Mouse (Mus musculus): ENCODE measurements around the gene Syce1. TPM values are rescaled to one million over a fixed set of nuclear protein-coding genes. Genes with fewer than 3 reads are reported as not detected.

The Syce1 gene
- polyA plus RNA-seq, 1 experiment, result 286 TPM

GRCm38 (mm10) chr7:140748116-140748826 is 39.4 kb downstream of the Syce1 start:
- TF ChIP-seq CTCF (IDR thresholded peaks at IDR 0.05; ENCODE audit: control insufficient read depth, insufficient read depth, insufficient replicate concordance, low read depth, low read length), result no peak
- TF ChIP-seq POLR2A (IDR thresholded peaks at IDR 0.05; ENCODE audit: control insufficient read depth, low read depth, low read length), result no peak
- Histone ChIP-seq H3K36me3 (ENCODE audit: control insufficient read depth, insufficient read depth, low read length) (no peaks in the 10 kb centered on the region), H3K27me3 (ENCODE audit: control insufficient read depth, insufficient read depth, low read length) (no peaks in the 10 kb centered on the region), H3K27ac (ENCODE audit: control insufficient read depth, insufficient read depth, low read depth, low read length) (no peak overlapping the region), H3K4me3 (ENCODE audit: control insufficient read depth, low read depth, low read length) (no peak overlapping the region), H3K4me1 (ENCODE audit: control insufficient read depth, insufficient read depth, low read length) (no peaks in the 10 kb centered on the region)

GRCm38 (mm10) chr7:140747402-140747801 is 40.2 kb downstream of the Syce1 start:
- TF ChIP-seq POLR2A (IDR thresholded peaks at IDR 0.05; ENCODE audit: control insufficient read depth, low read depth, low read length) (no peak), CTCF (IDR thresholded peaks at IDR 0.05; ENCODE audit: control insufficient read depth, insufficient read depth, insufficient replicate concordance, low read depth, low read length) (no peak)
- H3K27me3 ChIP-seq (ENCODE audit: control insufficient read depth, insufficient read depth, low read length), result no peaks in the 10 kb centered on the region
- H3K4me3 ChIP-seq (ENCODE audit: control insufficient read depth, low read depth, low read length), result no peak overlapping the region
- no peaks in the 10 kb centered on the region for H3K4me1 ChIP-seq (ENCODE audit: control insufficient read depth, insufficient read depth, low read length)
- peak overlapping the region; percentile 32; the same call in 1 of the 2 replicates for H3K27ac ChIP-seq (ENCODE audit: control insufficient read depth, insufficient read depth, low read depth, low read length)
- H3K36me3 ChIP-seq (ENCODE audit: control insufficient read depth, insufficient read depth, low read length), result no peaks in the 10 kb centered on the region

GRCm38 (mm10) chr7:140733162-140733561 is 54.5 kb downstream of the Syce1 start:
- Histone ChIP-seq H3K27me3 (ENCODE audit: control insufficient read depth, insufficient read depth, low read length) (no peaks in the 10 kb centered on the region), H3K4me3 (ENCODE audit: control insufficient read depth, low read depth, low read length) (no peak overlapping the region), H3K27ac (ENCODE audit: control insufficient read depth, insufficient read depth, low read depth, low read length) (no peak overlapping the region), H3K36me3 (ENCODE audit: control insufficient read depth, insufficient read depth, low read length) (no peaks in the 10 kb centered on the region), H3K4me1 (ENCODE audit: control insufficient read depth, insufficient read depth, low read length) (no peaks in the 10 kb centered on the region)
- no peak for TF ChIP-seq CTCF (IDR thresholded peaks at IDR 0.05; ENCODE audit: control insufficient read depth, insufficient read depth, insufficient replicate concordance, low read depth, low read length)
- TF ChIP-seq POLR2A (IDR thresholded peaks at IDR 0.05; ENCODE audit: control insufficient read depth, low read depth, low read length), result no peak

Other genes starting within 250 kb of the Syce1 start
- 0.11 and 0.13 TPM in 2 replicates for gene Olfr538, start 220.0 kb downstream of the Syce1 start, polyA plus RNA-seq (2012; rRNA removed)
- 0.17 and 0.32 TPM in 2 replicates for gene Olfr46, start 186.6 kb downstream of the Syce1 start, polyA plus RNA-seq (2012; rRNA removed)
- 0.08 and 0.26 TPM in 2 replicates for gene Olfr61, start 158.9 kb downstream of the Syce1 start, polyA plus RNA-seq (2012; rRNA removed)
- gene Olfr53, start 141.4 kb downstream of the Syce1 start, polyA plus RNA-seq (2012; rRNA removed), result 0.28 TPM in 1 of 2 replicates, not detected in the other
- gene Olfr539, start 127.9 kb downstream of the Syce1 start, polyA plus RNA-seq (2012; rRNA removed), result 0.65 and 0.82 TPM in 2 replicates
- gene Olfr45, start 105.9 kb downstream of the Syce1 start, polyA plus RNA-seq (2012; rRNA removed), result not detected in 2 replicates
- not detected in 2 replicates for gene Olfr541, start 90.6 kb downstream of the Syce1 start, polyA plus RNA-seq (2012; rRNA removed)
- 0.33 and 0.84 TPM in 2 replicates for gene Cyp2e1, start 24.1 kb downstream of the Syce1 start, polyA plus RNA-seq (2012; rRNA removed)
- 1.6 and 1.7 TPM in 2 replicates for gene Zfp941, start 34.3 kb upstream of the Syce1 start, polyA plus RNA-seq (2012; rRNA removed)
- 0.45 TPM in 1 of 2 replicates, not detected in the other for gene Urah, start 47.2 kb upstream of the Syce1 start, polyA plus RNA-seq (2012; rRNA removed)
- not detected in 2 replicates for gene Scgb1c1, start 57.7 kb upstream of the Syce1 start, polyA plus RNA-seq (2012; rRNA removed)
- gene Odf3, start 60.0 kb upstream of the Syce1 start, polyA plus RNA-seq (2012; rRNA removed), result 539 and 573 TPM in 2 replicates
- not detected in 2 replicates for gene Gm45785, start 68.5 kb upstream of the Syce1 start, polyA plus RNA-seq (2012; rRNA removed)
- 33.7 and 34.5 TPM in 2 replicates for gene Ric8a, start 69.1 kb upstream of the Syce1 start, polyA plus RNA-seq (2012; rRNA removed)
- 20.8 and 22.9 TPM in 2 replicates for gene Bet1l, start 69.7 kb upstream of the Syce1 start, polyA plus RNA-seq (2012; rRNA removed)
- gene Psmd13, start 94.1 kb upstream of the Syce1 start, polyA plus RNA-seq (2012; rRNA removed), result 74.8 and 77.4 TPM in 2 replicates
- gene Sirt3, start 94.5 kb upstream of the Syce1 start, polyA plus RNA-seq (2012; rRNA removed), result 78.9 and 86.0 TPM in 2 replicates
- not detected in 2 replicates for gene Cox8b, start 112.6 kb upstream of the Syce1 start, polyA plus RNA-seq (2012; rRNA removed)
- gene Nlrp6, start 133.1 kb upstream of the Syce1 start, polyA plus RNA-seq (2012; rRNA removed), result 0.08 and 0.23 TPM in 2 replicates
- 2.0 and 2.4 TPM in 2 replicates for gene Pgghg, start 153.5 kb upstream of the Syce1 start, polyA plus RNA-seq (2012; rRNA removed)
- gene Ifitm5, start 162.4 kb upstream of the Syce1 start, polyA plus RNA-seq (2012; rRNA removed), result 0.15 TPM in 1 of 2 replicates, not detected in the other
- gene Gm45717, start 168.1 kb upstream of the Syce1 start, polyA plus RNA-seq (2012; rRNA removed), result not detected in 2 replicates
- gene Ifitm2, start 168.1 kb upstream of the Syce1 start, polyA plus RNA-seq (2012; rRNA removed), result 39.0 and 51.4 TPM in 2 replicates
- gene Ifitm1, start 179.4 kb upstream of the Syce1 start, polyA plus RNA-seq (2012; rRNA removed), result 3.0 and 6.9 TPM in 2 replicates
- 15.2 and 23.0 TPM in 2 replicates for gene Ifitm3, start 222.9 kb upstream of the Syce1 start, polyA plus RNA-seq (2012; rRNA removed)
- gene Ifitm6, start 230.1 kb upstream of the Syce1 start, polyA plus RNA-seq (2012; rRNA removed), result 0.19 and 0.48 TPM in 2 replicates
- gene Gm17387, start 241.3 kb upstream of the Syce1 start, polyA plus RNA-seq (2012; rRNA removed), result not detected in 2 replicates

Measured in testis, adult 2 months (tissue).